Mouse (Mus musculus) leukemia stem cell, adult 10-12 weeks (primary cell): ENCODE results near the gene Fcgr4. TPM values are rescaled to one million over a fixed set of nuclear protein-coding genes. Genes with fewer than 3 reads are reported as not detected.

Source experiments
- polyA plus RNA-seq: library from polyadenylated mRNA; stranded (reverse); fragments of >175 nt; gene quantifications from 2 replicates; pipeline ENCODE4 v1.2.3, GENCODE M21; 2012; ENCODE audit warnings: low replicate concordance

Fcgr4 gene
- 0.89 and 1.4 TPM in 2 replicates for polyA plus RNA-seq

GRCm38 (mm10) chr1:171018737-171019136, at the start of gene Fcgr4:
TSS of gene Fcgr4 (plus strand) at chr1:171018920.

GRCm38 (mm10) chr1:170976447-170976846, 42.3 kb upstream of the Fcgr4 start, which contains the start of gene Fcgr2b:
TSS of gene Fcgr2b (minus strand) at chr1:170976547.

DNA sequence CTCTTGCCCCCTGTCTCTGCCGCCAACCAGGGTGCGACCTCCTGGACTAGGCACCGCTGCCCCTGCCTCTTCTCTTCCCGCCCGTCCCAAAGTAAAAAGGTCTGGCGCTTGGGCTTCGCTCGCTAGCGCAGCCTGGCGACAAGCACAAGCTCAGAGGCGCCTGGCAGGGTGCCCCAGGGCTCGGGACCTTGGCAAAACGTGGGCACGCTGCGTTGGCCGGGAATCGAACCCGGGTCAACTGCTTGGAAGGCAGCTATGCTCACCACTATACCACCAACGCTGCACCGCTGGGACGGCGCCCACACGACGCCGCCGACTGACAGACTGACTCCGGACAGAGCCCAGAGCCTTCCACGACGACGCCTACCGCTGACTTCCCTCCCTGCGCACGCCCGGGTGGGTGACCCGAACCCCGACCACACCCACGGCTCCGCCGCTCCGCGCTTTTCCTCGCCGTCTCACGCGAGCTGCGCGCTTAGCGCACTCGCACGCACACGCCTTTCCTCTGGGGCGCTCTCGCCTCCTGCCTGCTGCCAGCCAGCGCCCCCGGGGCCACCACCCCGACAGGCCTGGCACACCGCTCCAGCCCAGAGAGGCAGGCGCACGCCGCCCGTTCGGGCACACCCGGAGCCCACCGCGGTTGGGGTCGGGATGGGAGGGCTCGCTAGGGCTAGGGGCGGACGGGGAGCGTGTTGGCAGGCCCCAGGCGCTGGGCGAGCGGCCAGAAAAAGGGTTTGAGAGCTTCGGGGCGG, 45.9 kb downstream of the Fcgr4 start, which contains the start of gene Fcgr3:
Fcgr3 (minus strand) TSS at position 445 of the 752 bp plus-strand sequence.

Other genes with a start within 250 kb of the Fcgr4 start
- gene Atf6, start 151.1 kb upstream of the Fcgr4 start, polyA plus RNA-seq, result 1.0 and 2.8 TPM in 2 replicates
- gene Gm26620, start 133.9 kb upstream of the Fcgr4 start, polyA plus RNA-seq, result 0.23 and 1.2 TPM in 2 replicates
- gene Dusp12, start 133.4 kb upstream of the Fcgr4 start, polyA plus RNA-seq, result 7.4 and 8.8 TPM in 2 replicates
- gene Fcrlb, start 106.0 kb upstream of the Fcgr4 start, polyA plus RNA-seq, result 0.18 and 0.23 TPM in 2 replicates
- gene Fcrla, start 91.3 kb upstream of the Fcgr4 start, polyA plus RNA-seq, result 7.3 and 18.6 TPM in 2 replicates
- 0.93 and 7.7 TPM in 2 replicates for gene Fcgr2b, start 42.4 kb upstream of the Fcgr4 start, polyA plus RNA-seq
- gene Fcgr3, start 46.0 kb downstream of the Fcgr4 start, polyA plus RNA-seq, result 1.6 and 2.1 TPM in 2 replicates
- gene Cfap126, start 95.0 kb downstream of the Fcgr4 start, polyA plus RNA-seq, result 0.93 and 2.2 TPM in 2 replicates
- 3.4 and 36.9 TPM in 2 replicates for gene Sdhc, start 131.7 kb downstream of the Fcgr4 start, polyA plus RNA-seq
- gene Mpz, start 131.8 kb downstream of the Fcgr4 start, polyA plus RNA-seq, result not detected in 2 replicates
- 0.62 and 0.98 TPM in 2 replicates for gene Pcp4l1, start 177.3 kb downstream of the Fcgr4 start, polyA plus RNA-seq
- gene Nr1i3, start 195.1 kb downstream of the Fcgr4 start, polyA plus RNA-seq, result not detected in 2 replicates
- gene Tomm40l, start 203.6 kb downstream of the Fcgr4 start, polyA plus RNA-seq, result 26.4 and 37.3 TPM in 2 replicates
- gene Apoa2, start 206.1 kb downstream of the Fcgr4 start, polyA plus RNA-seq, result not detected in 2 replicates
- 4.7 and 8.4 TPM in 2 replicates for gene Fcer1g, start 215.4 kb downstream of the Fcgr4 start, polyA plus RNA-seq
- gene Adamts4, start 231.5 kb downstream of the Fcgr4 start, polyA plus RNA-seq, result 0.84 and 2.4 TPM in 2 replicates
- gene Ndufs2, start 232.5 kb downstream of the Fcgr4 start, polyA plus RNA-seq, result 38.4 and 41.1 TPM in 2 replicates